In the genomic region with DNA sequence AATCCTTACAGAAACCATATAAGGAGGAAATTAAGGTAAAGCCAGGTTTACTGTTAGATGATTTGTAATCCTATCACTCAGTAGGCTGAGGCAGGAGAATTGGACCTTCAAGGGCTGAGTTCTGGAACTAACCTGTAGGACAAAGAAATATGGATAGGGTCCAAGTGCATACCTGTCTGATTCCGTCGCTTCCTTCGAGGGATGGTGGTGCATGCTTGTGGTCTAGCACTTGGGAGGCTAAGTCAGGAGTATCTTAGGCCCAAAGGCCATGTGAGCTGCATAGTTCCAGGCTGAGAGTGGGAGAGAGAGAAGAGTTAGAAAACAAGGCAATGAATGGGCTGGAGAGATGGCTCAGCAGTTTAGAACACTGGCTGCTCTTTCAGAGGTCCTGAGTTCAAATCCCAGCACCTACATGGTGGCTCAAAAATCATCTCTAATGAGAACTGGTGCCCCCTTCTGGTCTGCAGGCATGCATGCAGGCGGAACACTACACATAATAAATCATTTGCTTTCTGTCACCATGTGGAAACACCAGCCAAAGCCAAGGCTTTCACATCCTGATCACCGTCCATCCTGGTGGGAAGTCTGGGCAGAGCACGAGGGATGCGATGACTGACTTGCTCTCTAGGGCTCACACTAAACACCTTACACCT, we compare ENCODE assay signal across 1 mouse cellular context.
TF ChIP-seq lines count a peak whose summit lies in the region.

No protein-coding gene starts in this region.

TF ChIP-seq in MEL, 35 proteins besides CTCF, POLR2A, EP300 and RAD21:
- no peak for TF ChIP-seq TAL1 (IDR thresholded peaks at IDR 0.05; ENCODE audit: low read length)
- no peak for TF ChIP-seq CHD2 (IDR thresholded peaks at IDR 0.05; ENCODE audit: low read length)
- no peak for TF ChIP-seq SIN3A (IDR thresholded peaks at IDR 0.05; ENCODE audit: low read length)
- no peak for TF ChIP-seq MXI1 (IDR thresholded peaks at IDR 0.05; ENCODE audit: low read depth, low read length)
- no peak for TF ChIP-seq BHLHE40 (IDR thresholded peaks at IDR 0.05; ENCODE audit: borderline replicate concordance, low read depth, low read length)
- no peak for TF ChIP-seq USF1 (IDR thresholded peaks at IDR 0.05; ENCODE audit: low read depth, low read length)
- TF ChIP-seq UBTF (IDR thresholded peaks at IDR 0.05; ENCODE audit: borderline replicate concordance, insufficient read depth, low read depth, low read length): no peak
- TF ChIP-seq TCF12 (IDR thresholded peaks at IDR 0.05; ENCODE audit: low read depth, low read length): 0 out of 2 replicates have a peak, but pooled peaks have one; percentile 7
- TF ChIP-seq TBP (IDR thresholded peaks at IDR 0.05; ENCODE audit: low read depth, low read length): 0 out of 2 replicates have a peak, but pooled peaks have one; percentile 24
- TF ChIP-seq ZNF384 (IDR thresholded peaks at IDR 0.05; ENCODE audit: low read depth, low read length): no peak
- TF ChIP-seq ZC3H11A (IDR thresholded peaks at IDR 0.05; ENCODE audit: low read depth, low read length): no peak
- TF ChIP-seq CHD1 (IDR thresholded peaks at IDR 0.05; ENCODE audit: low read depth, low read length): no peak
- no peak for TF ChIP-seq MAZ (IDR thresholded peaks at IDR 0.05; ENCODE audit: low read depth, low read length)
- TF ChIP-seq MEF2A (IDR thresholded peaks at IDR 0.05; ENCODE audit: extremely low read depth, insufficient replicate concordance, low read depth, low read length, poor library complexity, severe bottlenecking): no peak
- no peak for TF ChIP-seq GABPA (IDR thresholded peaks at IDR 0.05; ENCODE audit: low read depth, low read length)
- no peak for TF ChIP-seq MAFK (IDR thresholded peaks at IDR 0.05; ENCODE audit: borderline replicate concordance, low read depth, low read length)
- no peak for TF ChIP-seq ZKSCAN1 (IDR thresholded peaks at IDR 0.05; ENCODE audit: low read depth, low read length)
- TF ChIP-seq MYB (IDR thresholded peaks at IDR 0.05; ENCODE audit: low read depth, low read length): no peak
- TF ChIP-seq SMC3 (IDR thresholded peaks at IDR 0.05; ENCODE audit: low read depth, low read length): peak; percentile 36
